Mouse (Mus musculus) cortical plate, adult 2 months (tissue): ENCODE data around the gene Tmed2.

Experiments used
- CTCF ChIP-seq: fragments of 200-500 bp; IDR thresholded peaks from 2 replicates; pipeline ENCODE4 v1.5.1; 2011; ENCODE audit warnings: mild to moderate bottlenecking, control low read depth, low read length; ENCODE audit not compliant: insufficient read depth; ENCODE audit errors: extremely low read depth
- POLR2A ChIP-seq: fragments of 200-500 bp; IDR thresholded peaks from 2 replicates; pipeline ENCODE4 v1.6.1; 2011; ENCODE audit warnings: mild to moderate bottlenecking, low read length, control low read depth; ENCODE audit not compliant: insufficient read depth; ENCODE audit errors: extremely low read depth

DNA sequence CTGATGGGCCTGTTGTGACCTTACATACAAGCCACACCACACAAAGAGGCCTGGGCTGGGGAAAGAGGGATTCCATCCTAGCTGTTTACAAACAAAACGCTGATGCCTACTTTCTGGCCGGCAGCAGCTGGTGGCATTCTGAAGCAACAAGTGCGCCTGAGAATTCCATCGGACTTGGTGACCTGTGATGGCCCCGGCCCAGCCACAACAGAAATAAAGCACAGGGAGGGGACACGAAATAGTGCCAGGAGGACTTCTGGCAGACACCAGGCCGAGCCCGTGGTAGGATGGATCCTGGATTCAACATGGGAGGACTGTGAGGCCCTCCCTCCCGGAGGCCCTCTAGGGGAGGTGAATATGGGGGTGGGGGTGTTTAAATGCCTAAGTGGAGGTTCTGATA, 11.7 kb upstream of the Tmed2 start:
- no peak for TF ChIP-seq CTCF
- TF ChIP-seq POLR2A, result no peak
